Mouse (Mus musculus) G1E (cell line): Measurements from ENCODE around the gene Tnip3.

Source experiments
- CTCF ChIP-seq: IDR thresholded peaks from 2 replicates; pipeline ENCODE4 v1.5.1; 2012; ENCODE audit warnings: low read depth, low read length, inconsistent platforms, mixed read lengths
- GATA1 ChIP-seq: IDR thresholded peaks from 2 replicates; pipeline ENCODE4 v1.6.1; 2012; ENCODE audit warnings: borderline replicate concordance, low read length, inconsistent platforms, mixed read lengths
- GATA2 ChIP-seq: IDR thresholded peaks from 2 replicates; pipeline ENCODE4 v1.6.1; 2012; ENCODE audit warnings: low read depth, low read length, inconsistent platforms, borderline replicate concordance
- POLR2AphosphoS5 ChIP-seq: IDR thresholded peaks from 2 replicates; pipeline ENCODE4 v1.6.1; 2012; ENCODE audit warnings: low read depth, low read length, inconsistent platforms; ENCODE audit not compliant: insufficient replicate concordance
- TAL1 ChIP-seq: conservative IDR thresholded peaks from 2 replicates; pipeline ENCODE4 v1.6.1; 2012; ENCODE audit warnings: low read depth, low read length, inconsistent platforms, mixed read lengths

- TF ChIP-seq CTCF (no peak), POLR2AphosphoS5 (no peak), GATA1 (no peak), TAL1 (no peak), GATA2 (no peak)
Measured at GRCm38 (mm10) chr6:65632184-65632583, 107.1 kb downstream of the Tnip3 start.
